Mouse (Mus musculus) CH12.LX (cell line): Measurements from ENCODE around the gene Os9. TPM values are rescaled to one million over a fixed set of nuclear protein-coding genes. Genes with fewer than 3 reads are reported as not detected.

ENCODE experiments used
- DNase-seq: peaks from one replicate; pipeline ENCODE4 v3.0.0-alpha.2; 2013; ENCODE audit errors: extremely low read depth
- H3K27ac ChIP-seq: 2 replicates; pipeline ENCODE4 v1.5.1; 2012; ENCODE audit warnings: low read depth, mild to moderate bottlenecking, control low read depth, moderate library complexity; ENCODE audit not compliant: insufficient read depth
- H3K27me3 ChIP-seq: replicated peaks from 2 replicates; pipeline ENCODE3; 2012; ENCODE audit warnings: inconsistent platforms
- H3K36me3 ChIP-seq, 2 experiments: replicated peaks in 1 of 2; 2 replicates each; pipeline versions ENCODE3 to v1.6.1; 2012; ENCODE audit warnings: inconsistent platforms in 1 of 2, low read length in 1 of 2, mild to moderate bottlenecking in 1 of 2, mixed read lengths in 1 of 2, moderate library complexity in 1 of 2; ENCODE audit not compliant: control insufficient read depth in 1 of 2, insufficient read depth in 1 of 2
- H3K4me1 ChIP-seq, 2 experiments: 2 replicates each; pipeline ENCODE4 v1.6.1; 2012; ENCODE audit warnings: inconsistent platforms in 1 of 2, moderate library complexity in 1 of 2; ENCODE audit not compliant: insufficient read depth in 2 of 2, control insufficient read depth in 1 of 2
- H3K4me2 ChIP-seq: 2 replicates; pipeline ENCODE4 v1.6.1; 2012; ENCODE audit warnings: low read depth, mild to moderate bottlenecking, control low read depth; ENCODE audit not compliant: poor library complexity, insufficient read depth, severe bottlenecking
- H3K4me3 ChIP-seq, 3 experiments: fragments of 150-350 bp in 1 of 3; sonication (generic) in 1 of 3; replicated peaks in 1 of 3; 2 replicates each; pipeline versions ENCODE3 to v1.5.1; 2011 to 2012; ENCODE audit warnings: low read depth in 2 of 3, low read length in 2 of 3, mild to moderate bottlenecking in 2 of 3, moderate library complexity in 2 of 3, control low read depth in 1 of 3, improper control_type of control experiment in 1 of 3, inconsistent platforms in 1 of 3, mixed read lengths in 1 of 3; ENCODE audit not compliant: poor library complexity in 1 of 3
- H3K79me2 ChIP-seq: replicated peaks from 2 replicates; pipeline ENCODE4 v1.6.1; 2012; ENCODE audit warnings: mild to moderate bottlenecking, moderate library complexity; ENCODE audit not compliant: control insufficient read depth, poor library complexity, insufficient read depth, severe bottlenecking; ENCODE audit errors: extremely low read depth
- H3K9ac ChIP-seq: 2 replicates; pipeline ENCODE4 v1.6.1; 2012; ENCODE audit warnings: low read depth, mild to moderate bottlenecking, control low read depth, moderate library complexity; ENCODE audit not compliant: insufficient read depth
- H3K9me3 ChIP-seq: replicated peaks from 2 replicates; pipeline ENCODE3; 2012; ENCODE audit warnings: low read length, inconsistent platforms, mixed read lengths
- BHLHE40 ChIP-seq: IDR thresholded peaks from 2 replicates; pipeline ENCODE4 v1.6.1; 2011; ENCODE audit warnings: mild to moderate bottlenecking, low read depth, low read length, improper control_type of control experiment
- CHD1 ChIP-seq: IDR thresholded peaks from 2 replicates; pipeline ENCODE4 v1.6.1; 2012; ENCODE audit warnings: low read depth, low read length, improper control_type of control experiment, inconsistent platforms
- CHD2 ChIP-seq: IDR thresholded peaks from 2 replicates; pipeline ENCODE4 v1.6.1; 2011; ENCODE audit warnings: low read length, improper control_type of control experiment
- CTCF ChIP-seq, 2 experiments: IDR thresholded peaks in 1 of 2; conservative IDR thresholded peaks in 1 of 2; 2 replicates each; pipeline ENCODE4 v1.5.1; 2011 to 2012; ENCODE audit warnings: low read depth in 2 of 2, low read length in 2 of 2, improper control_type of control experiment in 1 of 2, inconsistent platforms in 1 of 2, mild to moderate bottlenecking in 1 of 2, moderate library complexity in 1 of 2
- E2F4 ChIP-seq: IDR thresholded peaks from 2 replicates; pipeline ENCODE4 v1.6.1; 2011; ENCODE audit warnings: low read depth, low read length, improper control_type of control experiment; ENCODE audit not compliant: insufficient replicate concordance
- ELF1 ChIP-seq: IDR thresholded peaks from 2 replicates; pipeline ENCODE4 v1.6.1; 2014; ENCODE audit warnings: low read depth, mild to moderate bottlenecking, inconsistent platforms, low read length, improper control_type of control experiment
- EP300 ChIP-seq: IDR thresholded peaks from 2 replicates; pipeline ENCODE4 v1.6.1; 2011; ENCODE audit warnings: low read length, improper control_type of control experiment
- ETS1 ChIP-seq: conservative IDR thresholded peaks from 2 replicates; pipeline ENCODE4 v1.6.1; 2012; ENCODE audit warnings: low read depth, mild to moderate bottlenecking, inconsistent platforms, low read length, improper control_type of control experiment, moderate library complexity
- GABPA ChIP-seq: IDR thresholded peaks from 2 replicates; pipeline ENCODE4 v1.6.1; 2012; ENCODE audit warnings: low read depth, low read length, improper control_type of control experiment, inconsistent platforms; ENCODE audit not compliant: insufficient replicate concordance
- HCFC1 ChIP-seq: IDR thresholded peaks from 2 replicates; pipeline ENCODE4 v1.6.1; 2012; ENCODE audit warnings: low read depth, mild to moderate bottlenecking, inconsistent platforms, low read length, improper control_type of control experiment
- IRF4 ChIP-seq: IDR thresholded peaks from 2 replicates; pipeline ENCODE4 v1.6.1; 2014; ENCODE audit warnings: low read depth, mild to moderate bottlenecking, inconsistent platforms, low read length, improper control_type of control experiment
- JUN ChIP-seq: IDR thresholded peaks from 2 replicates; pipeline ENCODE4 v1.6.1; 2011; ENCODE audit warnings: low read depth, mild to moderate bottlenecking, low read length, improper control_type of control experiment, moderate library complexity; ENCODE audit not compliant: insufficient read depth
- JUND ChIP-seq: conservative IDR thresholded peaks from 2 replicates; pipeline ENCODE4 v1.6.1; 2011; ENCODE audit warnings: low read depth, low read length, improper control_type of control experiment
- KAT2A ChIP-seq: IDR thresholded peaks from 2 replicates; pipeline ENCODE4 v1.6.1; 2012; ENCODE audit warnings: low read length, improper control_type of control experiment, inconsistent platforms; ENCODE audit not compliant: insufficient replicate concordance
- MAFK ChIP-seq: IDR thresholded peaks from 2 replicates; pipeline ENCODE4 v1.6.1; 2011; ENCODE audit warnings: low read length, improper control_type of control experiment; ENCODE audit not compliant: insufficient replicate concordance
- MAX ChIP-seq: IDR thresholded peaks from 2 replicates; pipeline ENCODE4 v1.6.1; 2011; ENCODE audit warnings: low read length, improper control_type of control experiment
- MAZ ChIP-seq: IDR thresholded peaks from 2 replicates; pipeline ENCODE4 v1.6.1; 2012; ENCODE audit warnings: low read depth, mild to moderate bottlenecking, inconsistent platforms, low read length, improper control_type of control experiment, moderate library complexity
- MEF2A ChIP-seq: IDR thresholded peaks from 2 replicates; pipeline ENCODE4 v1.6.1; 2014; ENCODE audit warnings: low read depth, mild to moderate bottlenecking, inconsistent platforms, low read length, improper control_type of control experiment, borderline replicate concordance
- MXI1 ChIP-seq: IDR thresholded peaks from 2 replicates; pipeline ENCODE4 v1.6.1; 2011; ENCODE audit warnings: mild to moderate bottlenecking, low read depth, low read length, improper control_type of control experiment
- MYC ChIP-seq: IDR thresholded peaks from 2 replicates; pipeline ENCODE4 v1.6.1; 2011; ENCODE audit warnings: low read depth, mild to moderate bottlenecking, improper control_type of control experiment, low read length
- NELFE ChIP-seq: IDR thresholded peaks from 2 replicates; pipeline ENCODE4 v1.6.1; 2011; ENCODE audit warnings: low read depth, low read length, improper control_type of control experiment
- NRF1 ChIP-seq: IDR thresholded peaks from 2 replicates; pipeline ENCODE4 v1.6.1; 2014; ENCODE audit warnings: low read depth, mild to moderate bottlenecking, inconsistent platforms, low read length, improper control_type of control experiment, moderate library complexity
- PAX5 ChIP-seq: IDR thresholded peaks from 2 replicates; pipeline ENCODE4 v1.6.1; 2012; ENCODE audit warnings: low read length, inconsistent platforms, mixed read lengths
- POLR2A ChIP-seq: IDR thresholded peaks from 2 replicates; pipeline ENCODE4 v1.6.1; 2011; ENCODE audit warnings: low read depth, mild to moderate bottlenecking, improper control_type of control experiment, low read length
- POLR2AphosphoS2 ChIP-seq: IDR thresholded peaks from 2 replicates; pipeline ENCODE4 v1.6.1; 2011; ENCODE audit warnings: low read depth, low read length, improper control_type of control experiment
- RAD21 ChIP-seq: IDR thresholded peaks from 2 replicates; pipeline ENCODE4 v1.6.1; 2011; ENCODE audit warnings: low read depth, mild to moderate bottlenecking, low read length, improper control_type of control experiment, moderate library complexity
- RCOR1 ChIP-seq: conservative IDR thresholded peaks from 2 replicates; pipeline ENCODE4 v1.6.1; 2012; ENCODE audit warnings: low read depth, mild to moderate bottlenecking, inconsistent platforms, low read length, improper control_type of control experiment
- SIN3A ChIP-seq: IDR thresholded peaks from 2 replicates; pipeline ENCODE4 v1.6.1; 2012; ENCODE audit warnings: low read length, improper control_type of control experiment, inconsistent platforms
- SMC3 ChIP-seq: IDR thresholded peaks from 2 replicates; pipeline ENCODE4 v1.6.1; 2011; ENCODE audit warnings: low read depth, low read length, improper control_type of control experiment
- TBP ChIP-seq: conservative IDR thresholded peaks from 2 replicates; pipeline ENCODE4 v1.6.1; 2011; ENCODE audit warnings: low read depth, low read length, improper control_type of control experiment
- TCF12 ChIP-seq: IDR thresholded peaks from 2 replicates; pipeline ENCODE4 v1.6.1; 2014; ENCODE audit warnings: low read depth, mild to moderate bottlenecking, inconsistent platforms, low read length, improper control_type of control experiment
- UBTF ChIP-seq: IDR thresholded peaks from 2 replicates; pipeline ENCODE4 v1.6.1; 2012; ENCODE audit warnings: low read depth, mild to moderate bottlenecking, inconsistent platforms, low read length, improper control_type of control experiment, moderate library complexity
- USF1 ChIP-seq: IDR thresholded peaks from 2 replicates; pipeline ENCODE4 v1.6.1; 2014; ENCODE audit warnings: low read depth, mild to moderate bottlenecking, inconsistent platforms, low read length, improper control_type of control experiment
- USF2 ChIP-seq: conservative IDR thresholded peaks from 2 replicates; pipeline ENCODE4 v1.6.1; 2011; ENCODE audit warnings: low read depth, low read length, improper control_type of control experiment
- ZC3H11A ChIP-seq: IDR thresholded peaks from 2 replicates; pipeline ENCODE4 v1.6.1; 2012; ENCODE audit warnings: low read depth, mild to moderate bottlenecking, inconsistent platforms, low read length, improper control_type of control experiment
- ZKSCAN1 ChIP-seq: IDR thresholded peaks from 2 replicates; pipeline ENCODE4 v1.6.1; 2012; ENCODE audit warnings: low read depth, inconsistent platforms, low read length, improper control_type of control experiment, borderline replicate concordance
- ZMIZ1 ChIP-seq: IDR thresholded peaks from 2 replicates; pipeline ENCODE4 v1.6.1; 2012; ENCODE audit warnings: low read depth, mild to moderate bottlenecking, inconsistent platforms, low read length, improper control_type of control experiment
- ZNF384 ChIP-seq: IDR thresholded peaks from 2 replicates; pipeline ENCODE4 v1.6.1; 2012; ENCODE audit warnings: low read depth, low read length, improper control_type of control experiment, inconsistent platforms
- dilution Hi-C: fragments of 300-500 bp; cut with MboI; formaldehyde crosslinking; loops from 2 replicates; pipeline ENCODE4 v1.14.3; 2020; ENCODE audit warnings: low sequenced_read_pairs; ENCODE audit not compliant: extremely low pct_unique_long_range_greater_than_20kb, extremely low pct_ligation_motif_present
- in situ Hi-C: fragments of 300-500 bp; cut with MboI; formaldehyde crosslinking; loops from 3 replicates; pipeline ENCODE4 v1.14.3; 2019; ENCODE audit warnings: low sequenced_read_pairs, low pct_ligation_motif_present, low pct_unique_long_range_greater_than_20kb, mixed read lengths
- polyA plus RNA-seq: library from polyadenylated mRNA; unstranded; fragments of >175 nt; gene quantifications from 2 replicates; pipeline ENCODE4 v1.2.1, GENCODE M21; 2012; ENCODE audit warnings: low read depth; ENCODE audit not compliant: insufficient read length
- total RNA-seq, 2 experiments: library from RNA; depleted of rRNA; stranded (reverse); fragments of 300-350 nt in 1 of 2; fragments of >200 nt in 1 of 2; gene quantifications; 2 replicates each; pipeline ENCODE4 v1.2.3; 2012 to 2014

Os9 gene
- total and polyA plus RNA-seq, 3 experiments: 42.8 to 82.7 (median 61.9) TPM

DNA sequence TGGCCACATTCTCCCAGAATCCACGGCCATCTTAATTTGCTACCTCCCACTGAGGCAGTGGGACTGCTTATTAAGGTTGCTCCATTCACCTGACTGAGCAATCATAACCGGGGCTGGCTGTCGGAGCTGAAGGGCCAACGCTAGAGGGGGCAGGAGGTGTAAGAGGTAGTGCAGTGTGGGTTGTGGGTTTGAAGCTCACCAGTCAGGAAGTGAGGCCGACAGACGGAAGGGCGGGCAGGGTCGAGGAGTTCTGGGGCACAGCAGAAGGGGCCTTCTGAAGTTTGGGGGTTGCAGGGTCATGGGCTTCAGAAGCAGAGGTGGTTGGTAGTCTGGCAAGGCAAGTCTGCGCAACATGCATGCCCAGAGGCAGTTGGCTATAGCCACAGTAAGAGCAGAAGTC is 45.9 kb downstream of the Os9 start, which contains the start of gene Agap2:
Gene Agap2 (plus strand): TSS at position 205 of the 400 bp plus-strand sequence.
- H3K27ac ChIP-seq: peak within 1 kb of the TSS; percentile 25; the same call in 1 of the 2 replicates
- H3K9me3 ChIP-seq: no peaks in the 10 kb centered on the region
- peaks cover 9% of the 10 kb centered on the region for H3K79me2 ChIP-seq
- H3K9ac ChIP-seq: peak within 1 kb of the TSS; percentile 59
- TF ChIP-seq TCF12: peak; percentile 52; the same call in 1 of the 2 replicates
- TF ChIP-seq E2F4: no peak
- TF ChIP-seq RCOR1: peak; percentile 49; the same call in 1 of the 2 replicates
- TF ChIP-seq ZC3H11A: no peak
- no peak for TF ChIP-seq CHD2
- TF ChIP-seq HCFC1: no peak
- TF ChIP-seq JUND: no peak
- TF ChIP-seq POLR2AphosphoS2: no peak
- TF ChIP-seq GABPA: no peak
- TF ChIP-seq MEF2A: peak; percentile 65; the same call in 1 of the 2 replicates
- TF ChIP-seq POLR2A: peak; percentile 76
- TF ChIP-seq MYC: no peak
- no peak; the same call in 1 of the 2 replicates for TF ChIP-seq MAX
- TF ChIP-seq PAX5: no peak
- TF ChIP-seq ZKSCAN1: no peak
- TF ChIP-seq NRF1: no peak
- TF ChIP-seq ZMIZ1: no peak
- TF ChIP-seq USF2: no peak
- no peak for TF ChIP-seq EP300
- 0 out of 2 replicates have a peak, but pooled peaks have one; percentile 22 for TF ChIP-seq KAT2A
- 0 out of 2 replicates have a peak, but pooled peaks have one; percentile 26 for TF ChIP-seq ETS1
- no peak for TF ChIP-seq IRF4
- peak; percentile 73; the same call in 1 of the 2 replicates for TF ChIP-seq SIN3A
- no peak for TF ChIP-seq UBTF
- TF ChIP-seq MXI1: peak; percentile 50; the same call in 1 of the 2 replicates
- TF ChIP-seq ELF1: peak; percentile 88
- TF ChIP-seq RAD21: peak; percentile 34
- TF ChIP-seq JUN: no peak
- TF ChIP-seq BHLHE40: no peak
- TF ChIP-seq MAZ: peak; percentile 78; the same call in 1 of the 2 replicates
- no peak for TF ChIP-seq TBP
- no peak for TF ChIP-seq CHD1
- peak; percentile 66 for TF ChIP-seq NELFE
- TF ChIP-seq CTCF (conservative IDR thresholded peaks at IDR 0.05 in 1 of 2, IDR thresholded peaks at IDR 0.05 in 1 of 2; ENCODE audit: low read depth in 2 of 2, low read length in 2 of 2): peak in 1 of 2 experiments; percentile 76; a peak in 2 of 4 replicates
- TF ChIP-seq MAFK: no peak
- TF ChIP-seq SMC3: peak; percentile 54
- no peak for TF ChIP-seq ZNF384
- no peak for TF ChIP-seq USF1
- peak within 1 kb of the TSS; percentile 68 to 88 (median 77) for H3K4me3 ChIP-seq
- peak; percentile 90 for DNase-seq
- in situ Hi-C loops: no loop called here
- peaks cover 7 to 25% of the 10 kb centered on the region in 2 experiments for H3K36me3 ChIP-seq
- H3K4me2 ChIP-seq: peak within 1 kb of the TSS; percentile 59
- dilution Hi-C loops: no loop called here
- H3K4me1 ChIP-seq: peaks cover 9 to 27% of the 10 kb centered on the region in 2 experiments; a peak in 3 of 4 replicates
- H3K27me3 ChIP-seq: no peaks in the 10 kb centered on the region
